Mouse (Mus musculus) adipocyte (in vitro differentiated cells): Measurements from ENCODE around the gene Olfr798.

Experiments used
- DNase-seq: peaks from one replicate; pipeline ENCODE4 v3.0.0-alpha.2; 2016; ENCODE audit warnings: low spot score

Gene Olfr798

GRCm38 (mm10) chr10:129627834-129628233 lies at the start of gene Olfr798:
Gene Olfr798, minus strand, starts transcription at chr10:129627934.
- DNase-seq = no peak

GRCm38 (mm10) chr10:129673765-129674164 lies 46.0 kb upstream of the Olfr798 start, which contains the start of gene Olfr801:
Gene Olfr801, minus strand, starts transcription at chr10:129673865.
- no peak for DNase-seq

- DNase-seq = no peak
Measured at GRCm38 (mm10) chr10:129657394-129657793, 29.7 kb upstream of the Olfr798 start, which contains the start of gene Olfr800. Gene Olfr800, plus strand, starts transcription at chr10:129657694.

- DNase-seq = no peak
Measured at GRCm38 (mm10) chr10:129651763-129652162, 24.0 kb upstream of the Olfr798 start.

GRCm38 (mm10) chr10:129637184-129637583 lies 9.4 kb upstream of the Olfr798 start, which contains the start of gene Olfr799:
Gene Olfr799, plus strand, starts transcription at chr10:129637484.
- DNase-seq = no peak

- no peak for DNase-seq
Measured at GRCm38 (mm10) chr10:129623251-129623650, 4.5 kb downstream of the Olfr798 start.

- no peak for DNase-seq
Measured at GRCm38 (mm10) chr10:129621724-129622123, 6.0 kb downstream of the Olfr798 start.

- no peak for DNase-seq
Measured at GRCm38 (mm10) chr10:129612470-129612869, 15.3 kb downstream of the Olfr798 start, which contains the start of gene Olfr796. Gene Olfr796, minus strand, starts transcription at chr10:129612570.

- no peak for DNase-seq
Measured at GRCm38 (mm10) chr10:129577066-129577465, 50.7 kb downstream of the Olfr798 start.
